Mouse (Mus musculus) Patski (cell line): Measurements from ENCODE around the gene Vps18. TPM values are rescaled to one million over a fixed set of nuclear protein-coding genes. Genes with fewer than 3 reads are reported as not detected.

Experiments
- ATAC-seq: fragments of 100-300 bp; one replicate; pipeline ENCODE4 v1.8.0; 2021
- CTCF ChIA-PET: fragments of 350-600 bp; sonication (Branson Sonifier 250); formaldehyde crosslinking; loops from one replicate; lab custom pipeline; 2022; ENCODE audit warnings: inconsistent platforms; lab: Charles Lee
- POLR2A ChIA-PET: fragments of 350-600 bp; sonication (Branson Sonifier 250); formaldehyde crosslinking; loops from one replicate; lab custom pipeline; 2022; ENCODE audit warnings: antibody characterized with exemption, inconsistent platforms; lab: Charles Lee
- DNase-seq: peaks from one replicate; pipeline ENCODE4 v3.0.0-alpha.2; 2011; ENCODE audit warnings: low read depth, low spot score
- H3K27me3 ChIP-seq: fragments of 371-371 bp; one replicate; pipeline ENCODE4 v1.5.1; 2021
- CTCF ChIP-seq: fragments of 100-300 bp; IDR thresholded peaks from one replicate; pipeline ENCODE4 v1.5.1; 2021
- in situ Hi-C: fragments of 300-500 bp; cut with MboI; formaldehyde crosslinking; loops from 3 replicates; pipeline ENCODE4 v1.11.1; 2018; ENCODE audit warnings: low pct_unique_long_range_greater_than_20kb, mixed read lengths
- polyA plus RNA-seq: library from polyadenylated mRNA; unstranded; gene quantifications from one replicate; pipeline ENCODE4 v1.2.3, GENCODE M21; 2021

Gene Vps18
- polyA plus RNA-seq, 1 experiment from 2014 or later, result 25.3 TPM

DNA sequence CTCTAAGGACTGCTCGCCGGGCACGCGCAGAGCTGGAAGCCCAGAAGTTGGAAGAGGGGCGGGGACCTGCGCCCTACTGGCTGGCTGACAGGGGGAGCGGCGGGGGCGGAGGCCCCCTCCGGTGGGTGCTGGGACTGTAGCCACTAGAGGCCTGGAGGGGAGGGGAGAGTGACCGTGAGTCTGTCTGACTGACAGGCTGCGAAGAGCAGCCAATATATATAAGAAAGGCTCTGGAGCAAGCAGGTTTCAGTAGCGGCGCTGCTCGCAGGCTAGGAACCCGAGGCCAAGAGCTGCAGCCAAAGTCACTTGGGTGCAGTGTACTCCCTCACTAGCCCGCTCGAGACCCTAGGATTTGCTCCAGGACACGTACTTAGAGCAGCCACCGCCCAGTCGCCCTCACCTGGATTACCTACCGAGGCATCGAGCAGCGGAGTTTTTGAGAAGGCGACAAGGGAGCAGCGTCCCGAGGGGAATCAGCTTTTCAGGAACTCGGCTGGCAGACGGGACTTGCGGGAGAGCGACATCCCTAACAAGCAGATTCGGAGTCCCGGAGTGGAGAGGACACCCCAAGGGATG is 37.1 kb downstream of the Vps18 start, which contains the start of gene Dll4:
Dll4 (plus strand) TSS at position 217 of the 576 bp plus-strand sequence.
- DNase-seq, result no peak
- TF ChIP-seq CTCF, result no peak
- ChIA-PET POLR2A (interaction anchor here (0.7 to 2.1 kb wide), 3 partner anchors 11 to 25 kb away, joined by 5 to 12 read pairs (median 6); no protein-coding TSS in a partner anchor), CTCF (interaction anchor here (1.2 to 2.1 kb wide), 5 partner anchors 9 to 27 kb away, joined by 3 to 15 read pairs (median 3); no protein-coding TSS in a partner anchor)
- peak; percentile 9 for ATAC-seq
- in situ Hi-C loops, result no loop called here
- peaks cover 16% of the 10 kb centered on the region for H3K27me3 ChIP-seq

DNA sequence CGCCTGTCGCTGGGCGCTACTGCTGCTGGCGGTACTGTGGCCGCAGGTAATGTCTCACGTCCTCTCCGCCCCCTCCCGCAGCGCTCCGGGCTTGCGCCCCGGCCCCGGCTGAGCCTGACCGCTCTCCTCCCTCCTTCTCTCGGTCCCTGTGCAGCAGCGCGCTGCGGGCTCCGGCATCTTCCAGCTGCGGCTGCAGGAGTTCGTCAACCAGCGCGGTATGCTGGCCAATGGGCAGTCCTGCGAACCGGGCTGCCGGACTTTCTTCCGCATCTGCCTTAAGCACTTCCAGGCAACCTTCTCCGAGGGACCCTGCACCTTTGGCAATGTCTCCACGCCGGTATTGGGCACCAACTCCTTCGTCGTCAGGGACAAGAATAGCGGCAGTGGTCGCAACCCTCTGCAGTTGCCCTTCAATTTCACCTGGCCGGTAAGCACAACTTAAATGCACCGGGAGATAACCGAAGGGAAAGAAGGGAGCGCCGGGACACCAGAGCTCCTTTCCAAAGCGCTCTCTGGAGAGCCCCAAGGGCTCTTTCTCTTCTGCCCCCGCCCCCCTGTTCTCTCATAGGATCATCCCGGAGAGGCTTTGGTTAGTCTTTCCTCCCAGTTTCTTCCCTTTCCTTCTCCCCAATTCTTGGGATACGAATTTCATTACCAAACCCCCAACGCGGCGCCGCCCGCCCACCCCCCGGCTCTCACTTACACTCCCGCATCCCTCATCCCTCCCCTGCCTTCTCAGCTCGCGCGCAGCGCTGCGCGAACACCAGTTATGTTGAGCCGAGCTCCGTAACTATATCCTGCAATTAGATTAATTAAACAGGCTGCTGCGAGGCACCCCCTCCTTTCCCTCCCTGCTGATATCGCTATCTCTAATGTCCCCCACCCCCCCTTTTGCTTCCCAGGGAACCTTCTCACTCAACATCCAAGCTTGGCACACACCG is 37.9 kb downstream of the Vps18 start:
- ATAC-seq, result peak; percentile 68
- in situ Hi-C loops, result no loop called here
- TF ChIP-seq CTCF, result no peak
- no peak for DNase-seq
- H3K27me3 ChIP-seq, result peaks cover 16% of the 10 kb centered on the region
- CTCF ChIA-PET, result interaction anchor here (0.7 to 2.1 kb wide), 9 partner anchors 8 to 117 kb away, joined by 3 to 15 read pairs (median 3); partner anchors contain the start of gene Vps18
- POLR2A ChIA-PET, result interaction anchor here (0.6 to 2.1 kb wide), 5 partner anchors 8 to 169 kb away, joined by 3 to 12 read pairs (median 5); no protein-coding TSS in a partner anchor

DNA sequence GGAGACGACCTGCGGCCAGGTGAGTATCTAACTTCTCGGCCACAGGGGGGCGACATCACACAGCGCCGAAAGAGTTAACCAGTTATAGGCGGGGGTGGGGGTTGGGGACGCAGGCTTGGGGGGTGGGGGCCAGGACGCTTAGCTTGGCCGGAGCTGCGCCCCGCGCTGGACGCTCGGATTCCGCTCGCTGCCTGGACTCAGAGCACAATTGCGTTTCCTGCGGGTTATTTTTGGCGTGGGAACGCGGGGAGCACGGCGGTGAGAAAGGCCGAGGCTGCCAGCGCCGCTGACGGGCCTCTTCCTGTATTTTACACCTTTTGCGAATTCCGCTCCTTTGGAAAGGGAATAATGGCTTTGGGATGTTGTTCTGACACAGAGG is 38.6 kb downstream of the Vps18 start:
- H3K27me3 ChIP-seq, result peaks cover 16% of the 10 kb centered on the region
- ChIA-PET POLR2A (interaction anchor here (0.6 to 2.1 kb wide), 4 partner anchors 7 to 170 kb away, joined by 3 to 12 read pairs (median 4); no protein-coding TSS in a partner anchor), CTCF (interaction anchor here (0.7 to 2.1 kb wide), 7 partner anchors 10 to 116 kb away, joined by 3 to 15 read pairs (median 3); no protein-coding TSS in a partner anchor)
- ATAC-seq (no peak), DNase-seq (no peak)
- TF ChIP-seq CTCF, result no peak
- in situ Hi-C loops, result no loop called here

DNA sequence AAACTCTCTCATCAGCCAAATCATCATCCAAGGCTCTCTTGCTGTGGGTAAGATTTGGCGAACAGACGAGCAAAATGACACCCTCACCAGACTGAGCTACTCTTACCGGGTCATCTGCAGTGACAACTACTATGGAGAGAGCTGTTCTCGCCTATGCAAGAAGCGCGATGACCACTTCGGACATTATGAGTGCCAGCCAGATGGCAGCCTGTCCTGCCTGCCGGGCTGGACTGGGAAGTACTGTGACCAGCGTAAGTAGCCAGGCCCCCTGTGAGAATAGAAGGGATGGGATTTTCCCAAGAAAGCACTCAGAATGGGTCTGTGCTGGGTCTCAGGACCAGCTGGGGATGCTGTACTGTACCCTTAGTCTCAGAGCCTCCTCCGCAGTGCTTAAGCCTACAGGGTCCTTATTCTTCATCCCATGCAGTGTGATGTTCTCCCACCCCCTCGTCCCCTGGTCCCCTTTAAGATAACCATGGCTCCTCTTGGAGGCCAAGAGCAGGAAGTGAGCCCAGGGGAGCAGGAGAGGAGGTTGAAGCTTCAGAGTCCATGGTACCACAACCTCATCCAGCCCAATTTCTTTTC is 39.5 kb downstream of the Vps18 start:
- ChIA-PET CTCF (interaction anchor here (1.3 kb wide), 1 partner anchor 9 kb away, joined by 4 read pairs; no protein-coding TSS in a partner anchor), POLR2A (interaction anchor here (1.0 kb wide), 1 partner anchor 12 kb away, joined by 7 read pairs; no protein-coding TSS in a partner anchor)
- no peak for TF ChIP-seq CTCF
- DNase-seq, result no peak
- in situ Hi-C loops, result no loop called here
- H3K27me3 ChIP-seq, result peaks cover 16% of the 10 kb centered on the region
- no peak for ATAC-seq

DNA sequence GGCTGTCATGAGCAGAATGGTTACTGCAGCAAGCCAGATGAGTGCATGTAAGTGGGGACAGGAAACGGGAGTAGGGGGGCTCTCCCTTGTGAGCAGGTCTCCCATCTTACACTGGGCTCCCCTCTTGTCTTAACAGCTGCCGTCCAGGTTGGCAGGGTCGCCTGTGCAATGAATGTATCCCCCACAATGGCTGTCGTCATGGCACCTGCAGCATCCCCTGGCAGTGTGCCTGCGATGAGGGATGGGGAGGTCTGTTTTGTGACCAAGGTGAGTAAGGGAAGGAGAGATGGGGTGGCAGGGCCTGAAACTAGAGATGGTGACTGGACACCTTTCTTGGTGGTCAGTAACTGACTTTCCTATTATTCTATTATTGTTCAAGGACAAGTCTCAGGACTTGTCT is 40.0 kb downstream of the Vps18 start:
- in situ Hi-C loops, result no loop called here
- no peak for TF ChIP-seq CTCF
- POLR2A ChIA-PET, result interaction anchor here (1.0 kb wide), 1 partner anchor 12 kb away, joined by 7 read pairs; no protein-coding TSS in a partner anchor
- peaks cover 16% of the 10 kb centered on the region for H3K27me3 ChIP-seq
- ATAC-seq, result no peak
- CTCF ChIA-PET, result interaction anchor here (1.3 kb wide), 1 partner anchor 9 kb away, joined by 4 read pairs; no protein-coding TSS in a partner anchor
- no peak for DNase-seq

DNA sequence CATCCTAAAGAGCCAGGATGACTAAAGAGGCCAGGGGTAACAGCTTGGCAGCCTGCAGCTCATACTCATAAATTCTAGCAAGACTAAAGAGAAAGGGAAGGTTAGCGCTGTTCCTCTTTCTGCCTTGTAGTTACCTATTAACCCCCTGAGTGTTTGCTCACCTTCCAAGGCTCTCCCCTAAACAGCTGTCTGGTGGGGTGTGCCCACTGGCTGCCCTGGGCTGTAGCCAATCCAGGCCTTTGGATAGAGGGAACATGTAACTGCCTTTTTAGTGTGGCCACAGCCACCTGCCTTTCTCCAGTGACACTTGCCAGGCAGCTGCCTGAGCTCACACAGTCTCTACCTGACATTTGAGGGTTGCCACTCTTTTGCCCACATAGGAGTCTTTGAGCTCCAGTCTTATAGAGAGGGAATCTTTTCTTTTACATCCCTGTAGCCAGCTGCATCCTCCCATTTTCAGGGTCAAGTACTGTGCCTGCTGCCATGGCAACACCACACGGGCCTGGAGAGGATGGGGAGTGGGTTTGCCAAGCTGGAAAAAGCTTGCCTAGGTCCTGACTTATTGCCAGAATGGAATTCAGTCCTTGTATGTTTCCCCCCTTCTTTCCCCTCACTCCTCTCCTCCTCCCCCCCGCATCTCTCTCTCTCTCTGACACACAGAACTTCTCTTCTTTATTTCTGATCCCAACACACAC is 40.7 kb downstream of the Vps18 start:
- ChIA-PET POLR2A (interaction anchor here (0.6 to 1.0 kb wide), 2 partner anchors 11 to 215 kb away, joined by 3 to 7 read pairs; no protein-coding TSS in a partner anchor), CTCF (interaction anchor here (1.0 to 1.3 kb wide), 2 partner anchors 8 to 85 kb away, joined by 3 to 4 read pairs; no protein-coding TSS in a partner anchor)
- H3K27me3 ChIP-seq, result peaks cover 16% of the 10 kb centered on the region
- no peak for TF ChIP-seq CTCF
- no peak for ATAC-seq
- DNase-seq, result no peak
- in situ Hi-C loops, result no loop called here

DNA sequence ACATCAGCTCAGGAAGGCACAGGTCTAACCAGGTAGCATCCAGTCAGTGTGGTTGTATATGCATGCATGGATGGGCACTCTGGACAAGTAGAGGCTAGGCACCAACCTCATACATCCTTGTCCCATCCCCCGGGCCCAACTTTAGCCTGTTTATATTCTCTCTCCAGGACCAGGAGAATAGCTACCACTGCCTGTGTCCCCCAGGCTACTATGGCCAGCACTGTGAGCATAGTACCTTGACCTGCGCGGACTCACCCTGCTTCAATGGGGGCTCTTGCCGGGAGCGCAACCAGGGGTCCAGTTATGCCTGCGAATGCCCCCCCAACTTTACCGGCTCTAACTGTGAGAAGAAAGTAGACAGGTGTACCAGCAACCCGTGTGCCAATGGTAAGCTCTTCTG is 42.3 kb downstream of the Vps18 start:
- in situ Hi-C loops, result no loop called here
- ChIA-PET POLR2A (no interaction called here), CTCF (no interaction called here)
- DNase-seq (no peak), ATAC-seq (no peak)
- no peak for TF ChIP-seq CTCF
- H3K27me3 ChIP-seq, result peaks cover 8% of the 10 kb centered on the region

DNA sequence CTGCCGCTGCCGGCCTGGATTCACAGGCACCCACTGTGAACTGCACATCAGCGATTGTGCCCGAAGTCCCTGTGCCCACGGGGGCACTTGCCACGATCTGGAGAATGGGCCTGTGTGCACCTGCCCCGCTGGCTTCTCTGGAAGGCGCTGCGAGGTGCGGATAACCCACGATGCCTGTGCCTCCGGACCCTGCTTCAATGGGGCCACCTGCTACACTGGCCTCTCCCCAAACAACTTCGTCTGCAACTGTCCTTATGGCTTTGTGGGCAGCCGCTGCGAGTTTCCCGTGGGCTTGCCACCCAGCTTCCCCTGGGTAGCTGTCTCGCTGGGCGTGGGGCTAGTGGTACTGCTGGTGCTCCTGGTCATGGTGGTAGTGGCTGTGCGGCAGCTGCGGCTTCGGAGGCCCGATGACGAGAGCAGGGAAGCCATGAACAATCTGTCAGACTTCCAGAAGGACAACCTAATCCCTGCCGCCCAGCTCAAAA is 43.7 kb downstream of the Vps18 start:
- ChIA-PET CTCF (no interaction called here), POLR2A (no interaction called here)
- ATAC-seq (no peak), DNase-seq (no peak)
- peaks cover 3% of the 10 kb centered on the region for H3K27me3 ChIP-seq
- in situ Hi-C loops, result no loop called here
- TF ChIP-seq CTCF, result no peak

DNA sequence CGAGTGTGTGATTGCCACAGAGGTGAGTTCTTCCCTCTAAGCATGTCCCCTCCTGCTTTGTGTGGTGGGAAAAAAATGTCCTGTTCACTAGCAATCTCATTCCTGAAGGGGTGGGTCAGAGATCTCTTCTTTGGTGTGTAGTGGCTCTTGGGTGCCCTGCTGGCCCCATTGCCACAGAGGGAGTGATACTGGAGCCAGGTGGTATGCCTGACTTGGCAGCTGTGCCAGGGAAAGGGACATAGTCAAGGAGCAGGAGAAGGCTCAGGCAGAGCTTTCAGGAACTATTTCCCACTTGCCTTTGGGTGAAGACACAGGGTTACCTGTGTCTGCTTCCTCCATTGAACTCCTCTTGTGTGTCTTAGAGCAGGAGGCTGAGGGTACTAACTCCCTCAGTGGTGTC is 45.6 kb downstream of the Vps18 start:
- CTCF ChIA-PET, result interaction anchor here (1.2 to 1.7 kb wide), 3 partner anchors 8 to 80 kb away, joined by 3 to 7 read pairs (median 5); partner anchors contain the start of gene Dll4
- DNase-seq (no peak), ATAC-seq (no peak)
- in situ Hi-C loops, result no loop called here
- TF ChIP-seq CTCF, result no peak
- H3K27me3 ChIP-seq, result no peaks in the 10 kb centered on the region
- POLR2A ChIA-PET, result interaction anchor here (1.0 kb wide), 1 partner anchor 7 kb away, joined by 3 read pairs; no protein-coding TSS in a partner anchor
